Mouse (Mus musculus) layer of hippocampus, adult 9-10 months (tissue): ENCODE results near the gene Slc2a5.
A peak's percentile ranks its signal among the peaks of the same experiment; 100 is the strongest.

Experiments
- DNase-seq: peaks from one replicate; pipeline ENCODE4 v3.0.0; 2022; ENCODE audit warnings: low spot score

Gene Slc2a5

GRCm38 (mm10) chr4:150105671-150106070 is 13.4 kb upstream of the Slc2a5 start:
- DNase-seq: no peak

GRCm38 (mm10) chr4:150106637-150107036 is 12.4 kb upstream of the Slc2a5 start:
- no peak for DNase-seq

- DNase-seq: no peak
These were observed 9.4 kb upstream of the Slc2a5 start for GRCm38 (mm10) chr4:150109636-150110035.

- DNase-seq: no peak
These were observed 8.7 kb upstream of the Slc2a5 start for GRCm38 (mm10) chr4:150110373-150110772.

GRCm38 (mm10) chr4:150112867-150113266 is 6.2 kb upstream of the Slc2a5 start:
- peak; percentile 69 for DNase-seq

GRCm38 (mm10) chr4:150114505-150115061 is 4.5 kb upstream of the Slc2a5 start:
- DNase-seq: no peak

GRCm38 (mm10) chr4:150117311-150117710 is 1.8 kb upstream of the Slc2a5 start:
- DNase-seq: no peak

GRCm38 (mm10) chr4:150118163-150118562 is 920 bp upstream of the Slc2a5 start:
- no peak for DNase-seq

- DNase-seq: no peak
These were observed 557 bp downstream of the Slc2a5 start for GRCm38 (mm10) chr4:150119640-150120039.

- DNase-seq: no peak
These were observed 1.2 kb downstream of the Slc2a5 start for GRCm38 (mm10) chr4:150120173-150120833.

- no peak for DNase-seq
These were observed 2.3 kb downstream of the Slc2a5 start for GRCm38 (mm10) chr4:150121430-150121829.

GRCm38 (mm10) chr4:150122476-150122875 is 3.4 kb downstream of the Slc2a5 start:
- DNase-seq: no peak

- DNase-seq: no peak
These were observed 7.3 kb downstream of the Slc2a5 start for GRCm38 (mm10) chr4:150126373-150126772.

- DNase-seq: no peak
These were observed 8.8 kb downstream of the Slc2a5 start for GRCm38 (mm10) chr4:150127894-150128293.

GRCm38 (mm10) chr4:150128571-150128970 is 9.5 kb downstream of the Slc2a5 start:
- no peak for DNase-seq

GRCm38 (mm10) chr4:150130661-150131060 is 11.6 kb downstream of the Slc2a5 start:
- no peak for DNase-seq

- DNase-seq: no peak
These were observed 13.7 kb downstream of the Slc2a5 start for GRCm38 (mm10) chr4:150132692-150133271.

- no peak for DNase-seq
These were observed 16.2 kb downstream of the Slc2a5 start for GRCm38 (mm10) chr4:150135254-150135653.

- peak; percentile 37 for DNase-seq
These were observed 17.6 kb downstream of the Slc2a5 start for GRCm38 (mm10) chr4:150136693-150137092.

GRCm38 (mm10) chr4:150137368-150138083 is 18.4 kb downstream of the Slc2a5 start:
- no peak for DNase-seq

GRCm38 (mm10) chr4:150138084-150138543 is 19.0 kb downstream of the Slc2a5 start:
- no peak for DNase-seq

- DNase-seq: no peak
These were observed 20.0 kb downstream of the Slc2a5 start for GRCm38 (mm10) chr4:150139090-150139489.

- no peak for DNase-seq
These were observed 21.3 kb downstream of the Slc2a5 start for GRCm38 (mm10) chr4:150140346-150140745.
